Comparison of ENCODE assay signal across 13 mouse cellular contexts in genomic region chr7:16019256-16020094, GRCm38 (mm10). TPM values are rescaled to one million over a fixed set of nuclear protein-coding genes. Genes with fewer than 3 reads are reported as not detected.
DNase-seq lines count a peak whose midpoint lies in the region; ATAC-seq and TF ChIP-seq lines count a peak whose summit lies in the region.
"Had no signal": no experiment of that assay in that cellular context is flagged by ENCODE, and none has a peak within 500 bp of the region (broad histone marks: within the 10 kb centered on the region; RNA-seq: fewer than 3 reads in every experiment).

No protein-coding gene starts in this region.

- 39% methylated on average over 5 of the region's 5 CpGs for WGBS in bone marrow, adult 2 months
- 88% methylated on average over 5 of the region's 5 CpGs for WGBS in forebrain, embryonic 12.5 days

- H3K27ac ChIP-seq in layer of hippocampus, adult 2 months: peak overlapping the region; percentile 44
- peak overlapping the region; percentile 84 for H3K27ac ChIP-seq in bone marrow, adult 2 months (ENCODE audit: control insufficient read depth, insufficient read depth, low read depth, low read length, poor library complexity)
- no peak overlapping the region for H3K27ac ChIP-seq in forebrain, embryonic 12.5 days
- H3K27ac ChIP-seq: midbrain, embryonic 13.5 days; neural tube, embryonic 13.5 days had no signal

- ATAC-seq in megakaryocyte progenitor cell, adult 5-6 weeks (replicated peaks; ENCODE audit: poor library complexity): peak; percentile 7
- ATAC-seq in forebrain, embryonic 12.5 days (ENCODE audit: low FRiP score): no peak
- ATAC-seq: midbrain, embryonic 13.5 days had no signal

- no peak for TF ChIP-seq POLR2A in bone marrow, adult 2 months (IDR thresholded peaks at IDR 0.05; ENCODE audit: borderline replicate concordance, control insufficient read depth, low read depth, low read length)

- no peak overlapping the region for H3K9ac ChIP-seq in forebrain, embryonic 12.5 days
- H3K9ac ChIP-seq: midbrain, embryonic 13.5 days; neural tube, embryonic 13.5 days had no signal

- intact Hi-C loops in left cerebral cortex, postnatal 25 days (cut with DNase I): no loop called here

- no peak overlapping the region for H3K4me3 ChIP-seq in layer of hippocampus, adult 2 months
- no peak overlapping the region for H3K4me3 ChIP-seq in bone marrow, adult 2 months (replicated peaks; ENCODE audit: control insufficient read depth, low read depth, low read length)
- no peak overlapping the region for H3K4me3 ChIP-seq in forebrain, embryonic 12.5 days (replicated peaks)
- H3K4me3 ChIP-seq: midbrain, embryonic 13.5 days; neural tube, embryonic 13.5 days had no signal

- no peak overlapping the region for H3K4me2 ChIP-seq in forebrain, embryonic 12.5 days
- H3K4me2 ChIP-seq: midbrain, embryonic 13.5 days; neural tube, embryonic 13.5 days had no signal

- no peaks in the 10 kb centered on the region for H3K27me3 ChIP-seq in forebrain, embryonic 12.5 days
- H3K27me3 ChIP-seq: midbrain, embryonic 13.5 days; neural tube, embryonic 13.5 days had no signal

- no peak for TF ChIP-seq CTCF in layer of hippocampus, adult 2 months (conservative IDR thresholded peaks at IDR 0.05)
- no peak for TF ChIP-seq CTCF in bone marrow, adult 2 months (IDR thresholded peaks at IDR 0.05; ENCODE audit: control insufficient read depth, insufficient read depth, low read length)

- H3K9me3 ChIP-seq in forebrain, embryonic 12.5 days: no peaks in the 10 kb centered on the region
- H3K9me3 ChIP-seq: midbrain, embryonic 13.5 days; neural tube, embryonic 13.5 days had no signal

- DNase-seq in adrenal gland, postnatal 14 days: peak; percentile 31
- DNase-seq in adrenal gland, adult 18-20 months (ENCODE audit: low spot score in 2 of 2): no peak
- DNase-seq in layer of hippocampus, adult 2 months (ENCODE audit: low spot score in 2 of 2): no peak
- no peak for DNase-seq in layer of hippocampus, postnatal 25 days (ENCODE audit: extremely low spot score in 1 of 2, low spot score in 1 of 2)
- no peak for DNase-seq in left cerebral cortex, postnatal 25 days (ENCODE audit: low spot score in 2 of 2)
- DNase-seq: cerebellum, postnatal 14 days had no signal

- peaks cover 15% of the 10 kb centered on the region for H3K4me1 ChIP-seq in bone marrow, adult 2 months (ENCODE audit: control insufficient read depth, insufficient read depth, low read length)
- peaks cover 7% of the 10 kb centered on the region for H3K4me1 ChIP-seq in forebrain, embryonic 12.5 days

- H3K36me3 ChIP-seq in forebrain, embryonic 12.5 days (replicated peaks): peaks cover 6% of the 10 kb centered on the region; the same call in 1 of the 2 replicates
- H3K36me3 ChIP-seq: neural tube, embryonic 13.5 days had no signal

RNA-seq across cellular contexts. Expression of gene Bicra, which starts 28.2 kb away (rescaled TPM):
- 16.1 and 16.7 TPM in 2 replicates for total RNA-seq in adrenal gland, postnatal 14 days (2021)
- 1 to 10 TPM; 8.4 to 8.6 TPM for total RNA-seq in adrenal gland, adult 18-20 months (2021)
- total RNA-seq in layer of hippocampus, adult 2 months (2021): 10 to 100 TPM; 20.8 to 22.8 TPM
- 10 to 100 TPM; 15.9 to 23.2 TPM for total RNA-seq in layer of hippocampus, postnatal 25 days (2021)
- 16.7 and 27.9 TPM in 2 replicates for polyA plus RNA-seq in bone marrow, adult 2 months (2011; ENCODE audit: insufficient read depth, insufficient read length, low replicate concordance, missing spikeins)
- 14.7 and 14.9 TPM in 2 replicates for total RNA-seq in megakaryocyte progenitor cell, adult 5-6 weeks (2015)
- 1.1 and 3.4 TPM in 2 replicates for total RNA-seq in megakaryocyte progenitor cell, adult 5-6 weeks (2017)
- total RNA-seq in left cerebral cortex, postnatal 25 days (2021): 10 to 100 TPM; 12.6 to 14.3 TPM
- 9.1 and 9.5 TPM in 2 replicates for polyA plus RNA-seq in forebrain, embryonic 12.5 days (2016; fragmentation: Nextera tagmentation; extraction: Ambion mirVana)

RNA-seq across cellular contexts. Expression of gene Zfp541, which starts 42.1 kb away (rescaled TPM):
- total RNA-seq in adrenal gland, postnatal 14 days (2021): 0.07 and 0.08 TPM in 2 replicates
- total RNA-seq in adrenal gland, adult 18-20 months (2021): not detected
- total RNA-seq in layer of hippocampus, adult 2 months (2021): 1 to 10 TPM in 1 of 2 experiments, under 1 TPM in 1; 0.59 to 1.1 TPM
- under 1 TPM; 0.44 to 0.66 TPM for total RNA-seq in layer of hippocampus, postnatal 25 days (2021)
- polyA plus RNA-seq in bone marrow, adult 2 months (2011; ENCODE audit: insufficient read depth, insufficient read length, low replicate concordance, missing spikeins): not detected in 2 replicates
- 0.15 TPM in 1 of 2 replicates, not detected in the other for total RNA-seq in megakaryocyte progenitor cell, adult 5-6 weeks (2015)
- total RNA-seq in megakaryocyte progenitor cell, adult 5-6 weeks (2017): 0.04 TPM in 1 of 2 replicates, not detected in the other
- total RNA-seq in left cerebral cortex, postnatal 25 days (2021): under 1 TPM; 0.50 TPM
- not detected in 2 replicates for polyA plus RNA-seq in forebrain, embryonic 12.5 days (2016; fragmentation: Nextera tagmentation; extraction: Ambion mirVana)
- polyA plus RNA-seq: C2C12; heart, embryonic 14.5 days; midbrain, embryonic 13.5 days had no signal

RNA-seq across cellular contexts. Expression of gene Ehd2, which starts 52.1 kb away (rescaled TPM):
- total RNA-seq in adrenal gland, postnatal 14 days (2021): 119 and 121 TPM in 2 replicates
- total RNA-seq in adrenal gland, adult 18-20 months (2021): 100 to 1,000 TPM in 1 of 2 experiments, 10 to 100 TPM in 1; 28.7 to 121 TPM
- total RNA-seq in layer of hippocampus, adult 2 months (2021): 1 to 10 TPM; 6.7 to 7.3 TPM
- total RNA-seq in layer of hippocampus, postnatal 25 days (2021): 1 to 10 TPM; 4.5 to 5.5 TPM
- polyA plus RNA-seq in bone marrow, adult 2 months (2011; ENCODE audit: insufficient read depth, insufficient read length, low replicate concordance, missing spikeins): 4.9 and 7.8 TPM in 2 replicates
- total RNA-seq in megakaryocyte progenitor cell, adult 5-6 weeks (2015): 0.07 and 0.27 TPM in 2 replicates
- total RNA-seq in megakaryocyte progenitor cell, adult 5-6 weeks (2017): 0.21 and 0.24 TPM in 2 replicates
- total RNA-seq in left cerebral cortex, postnatal 25 days (2021): 1 to 10 TPM; 4.7 to 8.4 TPM
- 6.6 and 7.6 TPM in 2 replicates for polyA plus RNA-seq in forebrain, embryonic 12.5 days (2016; fragmentation: Nextera tagmentation; extraction: Ambion mirVana)

Comparison
In these comparisons a context has a peak if more than half of its experiments do, and no peak if none do; other contexts are left out.
1. RNA of gene Ehd2, which starts 52.1 kb away (total RNA-seq): 28.7 to 121 TPM in adrenal gland, adult 18-20 months, 119 to 121 TPM in adrenal gland, postnatal 14 days, 4.7 to 8.4 TPM in left cerebral cortex, postnatal 25 days, 6.7 to 7.3 TPM in layer of hippocampus, adult 2 months and 4.5 to 5.5 TPM in layer of hippocampus, postnatal 25 days; 0.07 to 0.27 TPM in megakaryocyte progenitor cell, adult 5-6 weeks; every median in the first group is over 4 times any median in the second.